Mouse (Mus musculus) testis, adult 2 months (tissue): ENCODE data around the gene Nme7.

Experiments
- CTCF ChIP-seq: fragments of 200-500 bp; IDR thresholded peaks from 2 replicates; pipeline ENCODE4 v1.5.1; 2012; ENCODE audit warnings: low read depth, mild to moderate bottlenecking, inconsistent platforms, low read length, moderate library complexity; ENCODE audit not compliant: control insufficient read depth, insufficient read depth, insufficient replicate concordance
- POLR2A ChIP-seq: fragments of 200-500 bp; IDR thresholded peaks from 2 replicates; pipeline ENCODE4 v1.6.1; 2012; ENCODE audit warnings: low read depth, mild to moderate bottlenecking, inconsistent platforms, low read length, moderate library complexity; ENCODE audit not compliant: control insufficient read depth

DNA sequence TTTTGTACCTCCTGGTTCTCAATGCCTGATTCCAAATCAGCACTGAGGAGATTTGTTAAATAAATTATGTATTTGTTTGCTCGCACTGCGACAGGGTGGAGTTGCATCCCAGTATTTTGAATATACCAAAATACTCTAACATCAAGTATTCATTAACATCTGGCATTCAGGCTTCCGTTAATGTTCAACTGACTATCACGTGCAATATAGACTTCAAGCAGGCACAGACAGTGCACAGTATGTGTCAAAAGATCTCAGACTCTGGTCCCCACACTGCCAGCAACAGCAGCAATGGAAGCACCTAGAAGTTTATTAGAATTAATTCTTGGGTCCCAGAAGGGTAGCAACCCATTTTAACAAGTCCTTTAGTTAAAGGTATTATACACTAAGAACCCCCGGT is 167.7 kb downstream of the Nme7 start:
- TF ChIP-seq POLR2A (no peak), CTCF (no peak)
